Mouse (Mus musculus) heart, postnatal 36 days (tissue): ENCODE results near the gene Laptm5. TPM values are rescaled to one million over a fixed set of nuclear protein-coding genes. Genes with fewer than 3 reads are reported as not detected.

ENCODE experiments used
- DNase-seq, 2 experiments: peaks; one replicate each; pipeline ENCODE4 v3.0.0; 2021 to 2022
- intact Hi-C: fragments of 180-260 bp; cut with DNase I; formaldehyde crosslinking; loops from one replicate; pipeline ENCODE4 v1.15.1; 2025
- total RNA-seq, 2 experiments: library from RNA; stranded (reverse); gene quantifications; 2 replicates each; pipeline ENCODE4 v1.2.3; 2021

The Laptm5 gene
- total RNA-seq, 2 experiments from 2014 or later, result 20.7 to 27.1 TPM

GRCm38 (mm10) chr4:130973332-130974263, 60.7 kb downstream of the Laptm5 start:
- intact Hi-C loops, result loop anchor here (5.0 kb wide), 2 partner anchors 214 to 824 kb away; no protein-coding TSS in a partner anchor
- DNase-seq, result no peak

DNA sequence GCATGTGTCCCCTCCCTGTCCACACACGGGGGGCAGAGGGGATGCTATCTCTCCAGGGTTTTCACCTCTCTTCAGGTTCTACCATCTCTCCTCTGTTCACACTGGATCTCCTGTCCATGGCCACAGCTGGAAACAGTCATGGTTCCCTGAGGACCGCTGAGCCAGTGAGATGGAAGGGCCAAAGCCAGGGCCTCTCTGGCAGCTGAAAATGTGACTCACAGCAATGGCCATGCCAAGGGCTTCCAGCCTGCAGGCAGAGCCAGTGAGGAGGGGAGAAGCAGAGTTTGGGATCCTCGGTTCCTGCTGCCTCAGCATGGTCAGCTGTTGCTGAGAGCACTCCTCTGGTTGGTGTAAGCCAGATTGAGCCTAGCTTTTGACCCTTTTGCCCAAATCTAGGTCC, 66.1 kb downstream of the Laptm5 start:
- peak; percentile 31 to 34 for DNase-seq
- intact Hi-C loops, result no loop called here

DNA sequence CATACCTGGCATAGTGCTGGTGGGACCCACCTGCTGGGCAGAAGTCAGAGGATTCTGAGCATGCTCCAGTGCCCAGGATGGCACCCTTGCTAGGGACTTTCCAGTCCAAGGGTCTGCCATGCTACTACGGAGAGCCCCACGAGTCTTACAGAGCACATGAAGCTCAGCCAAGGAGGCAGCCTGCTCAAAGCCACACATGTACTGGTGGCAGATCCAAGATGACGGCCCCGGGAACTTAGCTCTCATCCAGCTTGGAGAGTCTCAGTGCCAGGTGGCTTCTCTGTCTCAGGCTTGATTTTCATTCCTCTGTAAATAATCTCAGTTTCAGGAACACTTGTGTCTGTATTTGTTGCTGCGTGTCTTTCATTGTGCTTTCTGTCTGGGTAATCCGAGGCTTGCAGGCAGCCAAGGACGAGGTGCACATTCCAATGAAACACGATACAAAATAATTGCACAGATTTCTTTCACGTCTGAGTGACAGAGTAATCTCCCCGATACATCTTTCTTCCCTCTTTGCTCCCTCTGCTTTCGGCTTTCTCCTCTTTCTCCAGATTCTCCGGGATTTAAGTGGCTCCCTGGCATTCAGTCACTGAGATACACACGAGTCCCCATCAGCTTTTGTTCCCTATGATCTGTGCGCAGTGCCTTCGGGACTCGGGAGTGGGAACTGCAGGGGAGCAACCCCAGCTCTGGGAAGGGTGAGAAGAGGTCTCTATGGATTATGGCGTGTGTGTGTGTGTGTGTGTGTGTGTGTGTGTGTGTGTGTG, 71.7 kb downstream of the Laptm5 start:
- DNase-seq, result no peak
- intact Hi-C loops, result no loop called here

Other genes with a start within 250 kb of the Laptm5 start
- gene Pum1, start 249.8 kb upstream of the Laptm5 start, total RNA-seq, result 10 to 100 TPM; 55.5 to 62.1 TPM
- gene Sdc3, start 120.6 kb upstream of the Laptm5 start, total RNA-seq, result 10 to 100 TPM; 35.5 to 46.0 TPM
- not detected for gene Matn1, start 31.3 kb downstream of the Laptm5 start, total RNA-seq